Mouse (Mus musculus) cerebellum, adult 2 months (tissue): ENCODE measurements around the gene Gpc6.

ENCODE experiments used
- CTCF ChIP-seq: fragments of 200-500 bp; IDR thresholded peaks from 2 replicates; pipeline ENCODE4 v1.5.1; 2011; ENCODE audit warnings: low read depth, mild to moderate bottlenecking, control low read depth, low read length, moderate library complexity, borderline replicate concordance; ENCODE audit not compliant: insufficient read depth
- POLR2A ChIP-seq: fragments of 200-500 bp; IDR thresholded peaks from 2 replicates; pipeline ENCODE4 v1.6.1; 2011; ENCODE audit warnings: low read length, control low read depth, borderline replicate concordance; ENCODE audit not compliant: insufficient read depth

GRCm38 (mm10) chr14:117909046-117909445 lies 983.9 kb downstream of the Gpc6 start:
- TF ChIP-seq CTCF (no peak), POLR2A (no peak)
